Mouse (Mus musculus): ENCODE measurements around the gene Col25a1.

- TF ChIP-seq POLR2A (IDR thresholded peaks at IDR 0.05; ENCODE audit: borderline replicate concordance, insufficient read depth, low read length) (no peak), CTCF (IDR thresholded peaks at IDR 0.05; ENCODE audit: borderline replicate concordance, insufficient read depth, low read depth, low read length) (no peak)
Observed at GRCm38 (mm10) chr3:130083312-130083711, 48.0 kb upstream of the Col25a1 start.
